Mouse (Mus musculus): Measurements from ENCODE around the gene Prkacb. TPM values are rescaled to one million over a fixed set of nuclear protein-coding genes. Genes with fewer than 3 reads are reported as not detected.
"Not testable (repeated sequence)": the region's sequence is repeated elsewhere in the genome, so short reads cannot be mapped to it uniquely, and the experiment has no call there.

Gene Prkacb
- total RNA-seq, 2 experiments from 2014 or later, result 92.4 to 99.7 TPM

GRCm38 (mm10) chr3:146780241-146780640, 32.5 kb downstream of the Prkacb start:
- intact Hi-C loops (cut with DNase I), result loop anchor here (5.0 kb wide), 2 partner anchors 93 to 258 kb away; partner anchors contain the start of genes Rpf1 and Samd13
- DNase-seq, result no peak

DNA sequence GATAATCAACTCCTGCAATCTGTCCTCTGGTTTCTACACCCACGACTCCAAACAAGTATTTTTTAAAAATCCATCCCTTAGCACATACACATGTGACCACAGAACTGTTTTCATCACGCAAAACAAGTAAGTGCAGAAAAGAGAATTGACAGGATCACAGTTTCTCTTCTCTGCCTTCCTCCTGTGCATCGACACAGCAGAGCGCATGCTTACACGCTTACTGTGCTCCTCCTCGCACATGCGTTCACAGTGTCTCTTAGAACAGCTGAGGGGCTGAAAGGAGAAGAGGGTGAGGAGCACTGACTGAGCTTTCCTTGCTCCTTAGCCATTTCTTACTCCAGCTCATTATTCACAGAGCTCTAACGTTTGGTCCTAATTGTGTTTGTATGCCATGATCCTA, 33.9 kb downstream of the Prkacb start:
- no peak for DNase-seq
- intact Hi-C loops (cut with DNase I), result no loop called here

GRCm38 (mm10) chr3:146778451-146778850, 34.3 kb downstream of the Prkacb start:
- intact Hi-C loops (cut with DNase I), result no loop called here
- no peak for DNase-seq

- intact Hi-C loops (cut with DNase I), result no loop called here
- DNase-seq, result no peak
Measured at GRCm38 (mm10) chr3:146776711-146777110, 36.1 kb downstream of the Prkacb start.

DNA sequence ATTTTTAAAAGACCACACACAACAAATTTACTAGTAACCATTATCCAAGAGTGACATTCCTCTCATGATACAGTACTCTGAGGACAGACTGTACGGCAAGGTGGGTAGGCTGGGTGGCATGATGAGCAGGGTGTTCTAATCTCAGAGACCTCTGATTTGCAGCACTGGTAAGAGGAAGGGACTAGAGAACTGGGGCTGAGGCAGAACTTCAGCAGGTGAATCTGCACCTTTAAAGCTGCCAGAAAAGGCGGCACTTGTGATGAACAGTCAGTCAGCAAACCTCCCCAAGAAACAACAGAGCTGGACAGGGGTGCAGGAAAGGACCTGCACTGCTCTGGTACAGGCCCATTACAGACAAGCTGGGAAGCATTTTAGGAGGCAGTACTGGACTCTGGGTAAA, 41.9 kb downstream of the Prkacb start:
- DNase-seq, result no peak
- intact Hi-C loops (cut with DNase I), result no loop called here

DNA sequence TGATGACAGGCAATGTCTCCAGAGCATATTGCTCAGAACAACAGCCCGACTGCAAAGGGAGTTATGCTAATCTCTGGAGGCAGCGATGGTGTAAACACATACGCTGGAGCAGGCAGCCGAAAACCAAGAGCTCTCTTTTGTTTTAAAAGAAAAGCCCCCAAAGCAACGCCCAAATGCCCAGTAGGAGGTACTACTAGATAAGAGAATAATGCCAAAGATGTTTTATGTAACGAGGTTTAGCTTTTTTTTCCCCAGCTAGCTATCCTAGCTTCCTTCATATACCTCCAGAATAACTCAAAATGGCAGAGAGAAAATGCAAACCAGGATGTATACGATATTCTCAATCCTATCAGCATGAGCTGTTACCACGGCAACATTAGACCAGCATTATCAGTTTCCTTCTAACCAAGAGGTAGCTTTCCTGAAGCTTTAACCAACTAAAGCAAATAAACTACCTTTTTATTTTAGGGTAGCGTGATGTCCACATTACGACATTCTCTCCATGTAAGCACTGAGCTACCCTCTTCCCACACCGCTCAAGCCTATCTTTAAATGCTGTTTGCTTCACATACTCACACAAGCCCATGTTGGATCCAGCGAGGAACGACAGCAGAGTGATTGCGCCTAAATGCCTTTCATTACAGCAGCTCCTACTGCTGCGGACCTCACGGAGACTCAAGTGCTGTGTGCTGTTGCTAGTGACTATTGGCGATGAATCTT, 42.7 kb downstream of the Prkacb start:
- intact Hi-C loops (cut with DNase I), result no loop called here

GRCm38 (mm10) chr3:146769569-146769939, 43.2 kb downstream of the Prkacb start:
- intact Hi-C loops (cut with DNase I), result no loop called here
- no peak for DNase-seq

More for the DNA sequence above, 42.7 kb downstream of the Prkacb start:
- peak in 1 of 2 experiments; percentile 25 for DNase-seq

GRCm38 (mm10) chr3:146768921-146769320, 43.9 kb downstream of the Prkacb start:
- intact Hi-C loops (cut with DNase I), result no loop called here

DNA sequence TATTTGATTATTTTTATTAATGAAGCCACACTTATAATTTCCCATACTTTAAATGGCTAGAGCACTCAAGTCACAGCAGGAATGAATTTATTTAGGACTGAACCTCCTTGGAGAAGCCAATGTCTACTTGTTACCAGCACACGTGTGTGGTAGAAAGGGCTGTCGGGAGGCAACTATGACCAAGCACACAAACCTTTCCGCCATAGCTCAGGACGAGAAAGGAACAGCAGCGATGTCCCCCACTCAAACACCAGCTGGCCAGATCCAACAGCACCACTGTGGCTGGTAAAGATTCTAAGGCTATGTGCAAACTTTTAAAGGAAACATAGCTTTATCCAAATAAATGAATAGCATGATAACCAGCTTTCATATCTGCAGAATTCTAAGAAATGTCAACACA, 44.4 kb downstream of the Prkacb start:
- intact Hi-C loops (cut with DNase I), result no loop called here
- DNase-seq, result no peak

More at GRCm38 (mm10) chr3:146768921-146769320, 43.9 kb downstream of the Prkacb start:
- no peak for DNase-seq

GRCm38 (mm10) chr3:146766701-146767181, 46.0 kb downstream of the Prkacb start:
- DNase-seq, result peak; percentile 31 to 32
- intact Hi-C loops (cut with DNase I), result no loop called here

DNA sequence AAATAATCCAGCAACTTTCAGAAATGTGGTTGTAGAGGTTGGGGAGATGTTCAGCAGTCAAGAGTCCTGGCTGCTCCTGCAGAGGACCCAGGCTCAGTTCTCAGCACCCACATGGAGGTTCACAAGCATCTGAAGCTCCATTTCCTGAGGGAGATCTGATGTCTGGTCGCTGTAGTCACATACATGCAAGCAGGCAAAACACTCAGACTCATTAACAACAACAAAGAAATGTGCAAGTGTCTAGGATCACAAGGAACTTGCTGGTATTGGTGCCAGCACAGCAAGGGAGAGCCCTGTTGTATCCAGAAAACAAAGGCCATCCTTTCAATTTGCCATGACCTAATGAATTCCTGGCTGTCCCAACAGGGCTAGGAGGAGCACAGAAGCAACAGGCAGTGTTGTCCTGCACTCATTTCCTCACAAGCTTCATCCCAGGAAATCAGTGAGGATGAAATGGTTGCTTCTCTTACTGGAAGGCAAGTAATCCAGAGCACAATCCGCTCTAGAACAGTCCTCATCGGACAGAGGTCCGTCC, 46.7 kb downstream of the Prkacb start:
- intact Hi-C loops (cut with DNase I), result no loop called here
- no peak for DNase-seq

- intact Hi-C loops (cut with DNase I), result no loop called here
- DNase-seq, result no peak
Measured at GRCm38 (mm10) chr3:146764871-146765529, 47.8 kb downstream of the Prkacb start.

GRCm38 (mm10) chr3:146763054-146763453, 49.7 kb downstream of the Prkacb start:
- DNase-seq; intact Hi-C loops (cut with DNase I): not testable (repeated sequence)

- no peak for DNase-seq
Measured at GRCm38 (mm10) chr3:146761276-146761675, 51.5 kb downstream of the Prkacb start.

GRCm38 (mm10) chr3:146757970-146758960, 54.5 kb downstream of the Prkacb start:
- intact Hi-C loops (cut with DNase I), result no loop called here
- no peak for DNase-seq

More at GRCm38 (mm10) chr3:146761276-146761675, 51.5 kb downstream of the Prkacb start:
- intact Hi-C loops (cut with DNase I), result no loop called here

DNA sequence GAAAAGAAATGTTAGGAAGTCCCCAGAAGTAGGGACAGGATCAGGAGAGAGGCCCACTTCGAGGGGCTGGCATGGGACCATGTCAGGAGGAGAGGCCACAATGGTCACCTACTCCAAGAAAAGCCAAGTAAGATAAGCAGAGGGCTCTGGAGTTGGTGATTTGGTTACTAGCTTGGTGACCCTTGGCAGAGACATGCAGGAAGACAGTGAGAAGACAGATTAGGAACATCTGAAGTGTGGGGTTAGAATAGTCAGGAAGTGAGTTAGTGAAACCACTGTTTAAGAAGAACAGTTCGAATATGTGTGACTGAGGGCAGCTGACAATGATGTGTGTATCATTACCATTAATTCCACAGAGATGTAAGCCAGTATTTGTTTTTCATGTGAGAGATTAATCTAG, 58.5 kb downstream of the Prkacb start:
- intact Hi-C loops (cut with DNase I), result no loop called here
- DNase-seq, result no peak

DNA sequence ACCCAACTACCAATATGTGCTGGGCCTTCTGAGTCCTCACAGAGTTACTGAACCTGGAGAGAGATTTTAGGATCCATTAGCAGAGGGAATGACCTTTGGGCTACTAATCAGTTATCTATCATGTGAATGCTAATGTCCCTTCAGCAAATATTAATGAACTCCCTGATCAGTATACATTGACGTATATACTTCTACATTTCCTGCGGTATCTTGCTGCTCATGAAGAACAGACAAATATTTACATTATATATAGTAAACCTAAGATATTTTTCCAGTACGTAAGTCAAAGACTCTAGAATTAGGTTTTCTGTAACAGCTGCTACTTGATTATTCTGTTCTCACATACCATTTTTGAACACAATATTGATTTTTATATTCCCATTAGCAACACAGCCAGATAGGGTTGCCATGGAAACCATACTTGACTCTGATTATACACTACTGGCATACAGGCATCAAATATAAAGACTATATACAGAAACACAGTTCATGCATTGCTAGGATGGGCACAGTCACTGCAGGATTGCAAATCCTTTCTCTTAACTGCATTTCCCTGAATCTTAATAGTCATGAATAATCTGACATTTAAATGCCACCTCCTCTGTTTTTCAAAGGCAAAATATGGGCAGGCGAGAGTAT, 71.1 kb downstream of the Prkacb start:
- no peak for DNase-seq
- intact Hi-C loops (cut with DNase I), result no loop called here

GRCm38 (mm10) chr3:146741158-146741557, 71.6 kb downstream of the Prkacb start:
- intact Hi-C loops (cut with DNase I), result no loop called here
- DNase-seq, result no peak

DNA sequence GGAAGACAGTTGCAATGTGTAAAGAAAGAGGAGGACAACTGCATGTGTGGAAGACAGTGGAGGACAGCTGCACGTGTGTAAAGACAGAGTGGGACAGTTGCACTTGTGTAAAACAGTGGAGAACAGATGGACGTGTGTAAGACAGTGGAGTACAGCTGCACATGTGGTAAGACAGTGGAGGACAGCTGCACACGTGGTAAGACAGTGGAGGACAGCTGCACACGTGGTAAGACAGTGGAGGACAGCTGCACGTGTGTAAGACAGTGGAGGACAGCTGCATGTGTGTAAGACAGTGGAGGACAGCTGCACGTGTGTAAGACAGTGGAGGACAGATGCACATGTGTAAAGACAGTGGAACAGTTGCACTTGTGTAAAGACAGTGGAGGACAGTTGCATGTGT, 76.6 kb downstream of the Prkacb start:
- DNase-seq, result not testable (repeated sequence)
- intact Hi-C loops (cut with DNase I), result loop anchor here (5.0 kb wide), 1 partner anchor 169 kb away; no protein-coding TSS in a partner anchor

DNA sequence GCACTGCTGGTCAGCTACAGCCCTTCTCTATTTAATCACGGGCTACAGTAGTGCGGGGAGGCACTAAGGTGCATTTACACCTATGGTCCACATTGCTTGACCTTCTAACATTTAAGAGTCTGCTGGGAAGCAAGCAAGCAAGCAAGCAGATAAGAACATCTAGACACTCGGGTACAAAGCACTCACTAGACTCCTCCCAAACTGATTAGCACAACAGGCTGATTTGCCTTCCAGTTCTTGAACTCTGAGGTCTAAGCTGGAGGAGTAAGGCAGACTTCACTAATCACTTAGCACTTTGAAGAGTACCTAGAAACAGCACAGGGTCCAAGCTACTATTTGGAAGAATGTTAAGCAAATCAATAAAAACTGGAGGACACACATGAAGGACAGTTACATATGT, 77.1 kb downstream of the Prkacb start:
- no peak for DNase-seq
- intact Hi-C loops (cut with DNase I), result loop anchor here (5.0 kb wide), 1 partner anchor 168 kb away; no protein-coding TSS in a partner anchor

Data from heart, postnatal 10 days (tissue).